Mouse (Mus musculus) lung, embryonic 14.5 days (tissue): ENCODE results near the gene Stam2. TPM values are rescaled to one million over a fixed set of nuclear protein-coding genes. Genes with fewer than 3 reads are reported as not detected.
A peak's percentile ranks its signal among the peaks of the same experiment; 100 is the strongest.

Source experiments
- ATAC-seq: fragments of 200-750 bp; cut with Nextera tagmentation; 2 replicates; pipeline ENCODE4 v1.8.0; 2017; ENCODE audit warnings: mild to moderate bottlenecking, moderate TSS enrichment, moderate library complexity; ENCODE audit not compliant: insufficient read depth
- DNase-seq: peaks from one replicate; pipeline ENCODE4 v3.0.0-alpha.2; 2015
- H3K27ac ChIP-seq: fragments of 300-500 bp; sonication (generic); 2 replicates; pipeline ENCODE4 v1.5.1; 2014; ENCODE audit warnings: low read depth, mild to moderate bottlenecking, moderate library complexity
- H3K27me3 ChIP-seq: fragments of 300-500 bp; sonication (generic); 2 replicates; pipeline ENCODE4 v1.6.1; 2014; ENCODE audit warnings: low read length, control low read depth; ENCODE audit not compliant: insufficient read depth
- H3K36me3 ChIP-seq: fragments of 300-500 bp; sonication (generic); 2 replicates; pipeline ENCODE4 v1.6.1; 2014; ENCODE audit warnings: control low read depth; ENCODE audit not compliant: insufficient read depth
- H3K4me1 ChIP-seq: fragments of 300-500 bp; sonication (generic); 2 replicates; pipeline ENCODE4 v1.6.1; 2014; ENCODE audit warnings: antibody characterized with exemption, control low read depth; ENCODE audit not compliant: insufficient read depth
- H3K4me2 ChIP-seq: fragments of 300-500 bp; sonication (generic); 2 replicates; pipeline ENCODE4 v1.6.1; 2014; ENCODE audit warnings: mild to moderate bottlenecking
- H3K4me3 ChIP-seq: fragments of 300-500 bp; sonication (generic); 2 replicates; pipeline ENCODE4 v1.5.1; 2014; ENCODE audit warnings: low read depth, low read length
- H3K9ac ChIP-seq: fragments of 300-500 bp; sonication (generic); 2 replicates; pipeline ENCODE4 v1.6.1; 2014
- H3K9me3 ChIP-seq: fragments of 300-500 bp; sonication (generic); 2 replicates; pipeline ENCODE4 v1.6.1; 2016; ENCODE audit warnings: low read depth, low read length, control low read depth
- CTCF ChIP-seq: IDR thresholded peaks from 2 replicates; pipeline ENCODE4 v1.5.1; 2016; ENCODE audit warnings: antibody characterized with exemption, low read depth
- WGBS: fragments of 180-500 bp; shearing (Covaris S2); extraction: QIAGEN DNeasy Blood & Tissue Kit; methylation state at CpG from one replicate; pipeline ENCODE4 v1.1.7; 2014; 5-methylcytosine and 5-hydroxymethylcytosine counted together
- polyA plus RNA-seq: library from polyadenylated mRNA; unstranded; fragments of >200 nt; fragmentation: Nextera tagmentation; extraction: Ambion mirVana; gene quantifications from 2 replicates; pipeline ENCODE4 v1.2.1, GENCODE M21; 2014

Stam2 gene
- 37.1 and 38.2 TPM in 2 replicates for polyA plus RNA-seq

DNA sequence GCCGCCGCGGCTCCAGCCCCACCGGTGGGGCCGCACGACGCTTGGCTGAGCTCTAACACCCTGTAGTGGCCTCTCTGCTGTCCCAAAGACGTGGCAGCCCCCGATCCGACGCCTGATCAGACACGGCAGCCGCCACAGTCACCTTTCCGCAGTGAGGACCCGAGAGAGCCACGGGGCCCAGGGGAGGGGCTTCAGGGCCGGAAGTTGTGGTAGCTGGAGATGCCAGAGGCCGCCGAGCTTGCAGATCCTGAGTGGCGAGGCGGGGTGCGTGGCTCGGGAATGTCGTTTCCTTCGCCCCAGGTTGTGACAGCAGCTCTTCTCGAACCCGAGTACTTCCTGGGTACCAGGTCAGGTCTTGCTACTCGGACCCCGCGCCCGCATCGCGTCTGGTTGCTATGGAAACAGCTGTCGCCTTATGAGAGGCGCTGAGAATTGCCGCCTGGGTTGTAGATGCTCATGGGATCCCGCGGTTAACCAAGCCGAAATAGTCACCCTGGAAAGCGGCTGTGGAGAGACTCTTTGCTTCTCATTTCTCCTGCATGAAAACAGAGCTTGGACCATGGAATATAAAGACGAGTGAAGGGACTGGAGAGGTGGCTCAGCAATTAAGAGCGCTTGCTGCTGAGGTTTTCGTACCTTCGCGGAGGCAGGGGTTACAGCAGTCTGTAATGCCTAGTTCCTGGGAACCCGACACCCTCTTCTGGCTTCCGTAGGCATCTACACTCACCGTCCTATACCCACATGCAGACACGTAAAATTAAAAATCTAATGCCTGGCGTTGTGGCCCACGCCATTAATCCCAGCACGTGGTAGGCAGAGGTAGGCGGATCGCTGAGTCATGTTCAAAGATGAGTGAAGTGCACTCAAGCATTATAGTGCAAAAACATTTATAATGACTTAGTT is at the start of gene Stam2:
TSS of gene Stam2 (minus strand) at position 26 of the 903 bp plus-strand sequence.
- Histone ChIP-seq H3K27ac (peak within 1 kb of the TSS; percentile 97), H3K4me1 (no peaks in the 10 kb centered on the region), H3K36me3 (no peaks in the 10 kb centered on the region; the same call in 1 of the 2 replicates), H3K4me3 (peak within 1 kb of the TSS; percentile 80), H3K27me3 (no peaks in the 10 kb centered on the region), H3K9ac (peak within 1 kb of the TSS; percentile 90), H3K4me2 (peak within 1 kb of the TSS; percentile 80), H3K9me3 (no peaks in the 10 kb centered on the region)
- ATAC-seq (peak; percentile 95), DNase-seq (peak; percentile 92)
- 7% methylated on average over 54 of the region's 54 CpGs for WGBS
- peak; percentile 26; the same call in 1 of the 2 replicates for TF ChIP-seq CTCF

DNA sequence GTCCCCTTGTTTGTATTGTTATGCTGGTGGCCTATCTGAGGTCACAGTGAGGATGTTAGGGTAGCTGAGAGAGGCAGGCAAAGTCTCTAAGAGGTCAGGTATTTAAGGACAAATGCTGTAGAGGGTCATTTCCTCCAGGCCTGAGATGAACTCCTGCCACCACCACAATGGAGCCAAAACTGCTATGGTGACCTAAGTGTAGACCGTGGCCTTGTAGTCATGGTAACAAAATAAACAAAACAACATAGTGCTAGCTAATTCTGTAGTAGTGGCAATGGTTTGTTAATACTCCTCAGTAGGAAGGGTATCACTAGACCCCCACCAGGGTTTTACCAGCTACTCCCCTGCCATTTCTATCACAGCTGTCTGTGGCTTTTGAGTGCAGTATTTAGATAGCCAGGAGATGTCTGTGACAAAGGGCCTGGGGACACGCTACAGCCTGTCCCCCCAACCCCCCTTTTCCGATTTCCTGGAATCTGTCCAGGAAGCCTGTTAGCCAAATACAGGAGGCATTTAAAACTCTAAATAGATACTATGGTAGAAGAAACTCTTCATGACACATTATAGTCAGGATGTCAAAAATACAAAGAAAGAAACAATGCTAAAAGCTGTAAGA is 43.1 kb upstream of the Stam2 start:
- DNase-seq, result peak; percentile 69
- Histone ChIP-seq H3K4me2 (no peak overlapping the region), H3K4me3 (no peak overlapping the region), H3K36me3 (no peaks in the 10 kb centered on the region), H3K9me3 (no peaks in the 10 kb centered on the region), H3K27ac (no peak overlapping the region), H3K27me3 (no peaks in the 10 kb centered on the region), H3K9ac (no peak overlapping the region), H3K4me1 (0 out of 2 replicates have a peak, but pooled peaks cover 6% of the 10 kb centered on the region)
- peak; percentile 90 for ATAC-seq
- no peak for TF ChIP-seq CTCF
- 26% methylated on average over 3 of the region's 3 CpGs for WGBS

DNA sequence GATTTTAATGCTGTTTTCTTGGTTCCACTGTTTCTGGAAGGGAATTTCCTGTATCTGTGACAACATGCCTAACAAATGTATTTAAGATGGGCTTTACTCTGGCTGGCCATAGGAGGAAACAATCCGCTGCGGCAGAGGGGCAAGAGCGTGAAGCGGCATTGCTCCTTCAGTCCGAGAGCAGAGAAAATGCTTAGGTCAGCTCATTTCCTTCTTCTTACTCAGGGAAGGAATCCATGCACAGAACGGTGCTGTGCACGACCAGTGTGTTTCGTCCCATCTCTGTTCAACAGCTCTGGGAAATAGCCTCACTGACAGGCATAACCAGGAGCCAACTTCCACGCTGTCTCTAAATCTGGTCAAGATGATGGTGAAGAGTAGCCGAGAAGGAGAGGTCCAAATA is 37.9 kb upstream of the Stam2 start:
- WGBS, result 68% methylated on average over 10 of the region's 10 CpGs

DNA sequence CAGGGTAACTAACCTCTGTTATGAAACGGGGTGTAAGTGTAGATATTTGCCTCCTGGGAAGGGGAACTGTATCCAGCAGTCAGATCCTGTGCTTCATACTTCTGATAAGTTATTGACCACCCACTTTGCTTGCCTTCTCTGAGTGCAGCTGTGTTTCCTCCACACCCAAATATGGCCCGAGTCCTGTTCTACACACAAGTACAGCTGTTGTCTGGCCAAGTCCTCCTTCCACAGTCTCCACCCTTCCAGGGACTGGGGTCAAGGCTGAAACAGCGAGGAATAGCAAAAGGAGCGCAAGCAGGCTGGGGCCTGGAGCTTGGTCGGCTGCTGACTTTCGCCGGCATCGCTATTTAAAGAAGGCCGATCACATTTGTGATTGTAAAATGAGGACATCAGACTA is 37.3 kb upstream of the Stam2 start:
- no peaks in the 10 kb centered on the region for H3K27me3 ChIP-seq
- DNase-seq (peak; percentile 78), ATAC-seq (peak; percentile 97)
- no peak for TF ChIP-seq CTCF
- no peaks in the 10 kb centered on the region for H3K36me3 ChIP-seq
- H3K4me1 ChIP-seq, result 0 out of 2 replicates have a peak, but pooled peaks cover 9% of the 10 kb centered on the region
- H3K9me3 ChIP-seq, result no peaks in the 10 kb centered on the region
- H3K4me2 ChIP-seq, result peak overlapping the region; percentile 31; the same call in 1 of the 2 replicates
- H3K9ac ChIP-seq, result no peak overlapping the region
- H3K4me3 ChIP-seq, result no peak overlapping the region
- peak overlapping the region; percentile 30; the same call in 1 of the 2 replicates for H3K27ac ChIP-seq
- 53% methylated on average over 9 of the region's 9 CpGs for WGBS

More for the DNA sequence above, 37.9 kb upstream of the Stam2 start:
- H3K27me3 ChIP-seq, result no peaks in the 10 kb centered on the region
- DNase-seq, result peak; percentile 39
- no peak overlapping the region for H3K9ac ChIP-seq
- no peak overlapping the region for H3K4me3 ChIP-seq
- H3K9me3 ChIP-seq, result no peaks in the 10 kb centered on the region
- H3K4me1 ChIP-seq, result 0 out of 2 replicates have a peak, but pooled peaks cover 11% of the 10 kb centered on the region
- H3K27ac ChIP-seq, result peak overlapping the region; percentile 30; the same call in 1 of the 2 replicates
- no peaks in the 10 kb centered on the region for H3K36me3 ChIP-seq
- H3K4me2 ChIP-seq, result peak overlapping the region; percentile 31; the same call in 1 of the 2 replicates
- peak; percentile 28; the same call in 1 of the 2 replicates for ATAC-seq
- no peak for TF ChIP-seq CTCF

DNA sequence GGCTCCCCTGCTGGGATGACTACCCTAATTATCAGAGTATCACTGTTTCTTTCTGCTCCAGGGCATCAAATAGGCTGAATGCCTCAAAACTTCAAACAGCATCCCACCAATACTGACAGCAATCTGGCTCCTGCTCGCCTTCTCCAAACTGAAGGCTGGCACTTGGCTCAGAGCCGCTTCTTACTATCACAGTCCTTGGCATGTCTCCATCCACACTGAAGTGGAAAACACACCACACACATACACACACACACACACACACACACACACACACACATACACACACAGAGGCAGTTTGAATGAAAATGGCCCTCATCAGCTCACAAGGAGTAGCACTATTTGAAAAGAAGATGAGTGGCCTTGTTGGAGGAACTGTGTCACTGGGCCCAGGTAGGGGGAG is 35.8 kb upstream of the Stam2 start:
- Histone ChIP-seq H3K4me3 (no peak overlapping the region), H3K9me3 (no peaks in the 10 kb centered on the region), H3K4me1 (0 out of 2 replicates have a peak, but pooled peaks cover 9% of the 10 kb centered on the region), H3K4me2 (no peak overlapping the region), H3K27ac (no peak overlapping the region), H3K36me3 (no peaks in the 10 kb centered on the region), H3K9ac (no peak overlapping the region), H3K27me3 (no peaks in the 10 kb centered on the region)
- DNase-seq (peak; percentile 47), ATAC-seq (no peak)
- 66% methylated on average over 2 of the region's 2 CpGs for WGBS
- no peak for TF ChIP-seq CTCF

DNA sequence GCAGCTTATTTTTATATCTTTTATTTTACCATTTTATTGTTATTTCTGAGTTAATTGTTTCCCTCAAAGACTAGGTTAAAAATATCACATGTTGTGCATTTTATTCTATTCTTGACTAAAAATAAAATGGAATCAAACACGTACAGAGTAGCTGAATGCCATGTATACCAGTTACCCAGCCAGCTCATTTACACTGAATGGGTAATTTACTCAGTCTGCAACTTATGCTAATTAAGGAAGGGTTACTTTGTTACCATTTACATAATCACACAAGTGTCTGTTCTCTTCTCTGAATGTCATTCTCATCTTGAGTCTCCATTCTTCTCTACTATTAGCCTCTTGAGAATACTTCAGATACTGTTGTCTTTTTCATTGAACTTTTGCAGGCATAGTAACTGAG is 32.3 kb upstream of the Stam2 start:
- Histone ChIP-seq H3K27me3 (no peaks in the 10 kb centered on the region), H3K27ac (no peak overlapping the region), H3K4me1 (0 out of 2 replicates have a peak, but pooled peaks cover 4% of the 10 kb centered on the region), H3K36me3 (no peaks in the 10 kb centered on the region), H3K4me3 (no peak overlapping the region), H3K4me2 (no peak overlapping the region), H3K9me3 (no peaks in the 10 kb centered on the region), H3K9ac (no peak overlapping the region)
- WGBS, result 73% methylated on average over 1 of the region's 1 CpGs
- DNase-seq (no peak), ATAC-seq (no peak)
- TF ChIP-seq CTCF, result no peak
